Mouse (Mus musculus): ENCODE measurements at regions not wholly inside any gene's neighbourhood (a gene's known extent, or its start where the extent isn't known, plus 50 kb on each side); places are given as distances from the start of the nearest gene placed in this dataset.

- intact Hi-C loops (cut with DNase I; ENCODE audit: low total_unique reads): no loop called here
- DNase-seq: peak; percentile 55
Measured at GRCm38 (mm10) chr1:159034952-159035351, 54.7 kb upstream of the Pappa2 start.

DNA sequence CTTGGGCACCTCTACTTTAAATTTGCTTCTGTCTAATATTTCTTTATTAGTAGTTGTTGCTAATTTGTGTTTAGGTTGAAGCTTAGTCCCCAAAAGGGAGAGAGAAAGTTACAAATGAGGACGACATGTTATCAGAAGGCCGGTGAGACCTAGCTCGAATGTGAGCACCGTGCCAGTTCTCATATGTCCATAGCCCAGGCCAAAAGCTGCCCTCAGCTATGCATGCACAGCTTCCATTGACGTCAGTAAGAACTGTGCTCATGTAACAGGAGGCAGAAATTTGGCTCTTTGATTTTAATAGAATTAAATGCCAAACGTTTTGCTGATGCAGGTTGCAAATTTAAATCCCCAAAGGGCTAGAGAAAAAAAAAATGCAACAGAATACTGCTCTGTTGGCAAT is 56.1 kb upstream of the Pappa2 start:
- intact Hi-C loops (cut with DNase I; ENCODE audit: low total_unique reads): no loop called here
- no peak for DNase-seq

DNA sequence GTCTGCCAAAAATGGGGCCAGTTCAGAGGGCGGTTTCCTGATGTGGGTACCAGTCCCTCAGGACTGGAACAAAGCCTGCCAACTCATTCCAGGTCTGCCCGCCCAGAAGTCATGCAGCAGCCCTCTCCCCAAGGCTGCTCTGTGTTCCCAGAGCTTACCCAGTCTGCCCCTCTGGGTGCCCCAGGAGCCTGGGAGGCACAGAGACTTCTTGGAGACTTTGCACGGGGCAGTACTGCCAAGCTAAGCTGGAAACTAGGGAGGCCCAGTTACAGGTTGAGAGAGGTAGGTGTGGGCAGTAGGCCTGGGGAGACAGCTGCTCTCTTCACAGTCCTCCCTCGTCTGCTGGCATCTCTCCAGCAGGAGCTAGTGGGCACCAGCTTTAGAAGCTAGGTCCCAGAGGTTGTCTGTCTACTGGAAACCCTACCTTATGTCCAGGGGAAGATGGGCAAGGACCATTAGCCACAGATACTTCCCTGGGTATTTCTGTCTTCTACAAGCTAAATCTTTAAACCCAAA is 65.6 kb upstream of the Pappa2 start:
- DNase-seq: peak; percentile 6
- intact Hi-C loops (cut with DNase I; ENCODE audit: low total_unique reads): no loop called here

GRCm38 (mm10) chr1:159065024-159065423 is 84.7 kb upstream of the Pappa2 start:
- DNase-seq: no peak
- intact Hi-C loops (cut with DNase I; ENCODE audit: low total_unique reads): no loop called here

DNA sequence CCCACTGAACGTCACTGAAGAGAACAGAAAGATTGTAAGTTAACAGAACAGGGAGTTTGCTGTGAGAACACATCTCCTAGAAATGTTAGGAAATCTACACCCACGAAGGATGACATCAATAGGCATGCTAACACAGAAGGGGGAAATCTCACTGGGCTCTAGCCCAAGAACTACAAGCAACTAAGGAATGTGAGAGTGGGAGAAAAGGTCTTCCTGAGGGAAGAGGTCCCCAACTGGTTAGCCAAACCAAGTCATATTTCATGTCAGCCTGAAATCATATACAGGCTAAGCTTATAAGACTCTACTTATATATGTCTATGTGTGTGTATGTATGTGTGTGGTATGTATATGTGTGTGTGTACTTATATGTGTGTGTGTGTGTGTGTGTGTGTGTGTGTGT is 118.9 kb upstream of the Pappa2 start:
- no peak for DNase-seq
- intact Hi-C loops (cut with DNase I; ENCODE audit: low total_unique reads): no loop called here

DNA sequence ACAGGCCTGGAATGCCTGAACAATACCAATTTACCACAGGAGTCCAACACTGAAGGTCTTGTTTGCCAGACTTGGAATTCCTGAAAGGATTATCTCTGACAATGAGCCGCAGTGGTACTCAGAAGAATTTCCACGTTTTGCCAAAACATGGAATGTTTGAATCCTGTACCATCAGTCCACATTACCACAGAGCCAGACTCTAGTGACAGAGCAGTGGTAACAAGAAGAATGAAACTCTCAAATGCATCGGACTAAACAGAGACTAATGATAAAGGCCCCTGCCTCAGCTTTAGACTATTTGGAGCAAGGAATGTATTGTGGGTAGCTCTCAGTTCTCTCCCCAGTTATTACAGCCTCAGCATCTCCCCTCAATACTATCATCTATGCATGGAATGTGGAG is 109.9 kb upstream of the Cop1 start:
- intact Hi-C loops (cut with DNase I; ENCODE audit: low total_unique reads): no loop called here
- no peak for DNase-seq

DNA sequence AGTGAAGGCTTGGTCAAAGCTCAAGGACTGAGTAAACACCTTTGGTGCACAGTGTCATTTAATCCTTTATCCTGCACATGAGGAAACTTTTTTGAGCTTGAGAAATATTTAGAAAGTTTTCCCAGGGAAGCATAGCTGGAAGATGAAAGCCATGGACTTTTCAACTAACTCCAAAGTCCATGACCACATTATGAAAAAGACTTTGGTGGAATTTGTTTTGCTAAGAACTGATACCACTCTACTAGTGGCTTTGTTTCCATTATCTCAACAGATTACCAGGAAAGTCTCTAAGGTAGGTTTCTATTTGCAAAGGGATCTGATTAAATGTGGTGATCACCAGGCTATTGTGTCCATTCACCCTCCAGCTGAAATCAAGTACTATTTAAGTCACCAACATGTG is 107.2 kb upstream of the Cop1 start:
- intact Hi-C loops (cut with DNase I; ENCODE audit: low total_unique reads): no loop called here
- no peak for DNase-seq

DNA sequence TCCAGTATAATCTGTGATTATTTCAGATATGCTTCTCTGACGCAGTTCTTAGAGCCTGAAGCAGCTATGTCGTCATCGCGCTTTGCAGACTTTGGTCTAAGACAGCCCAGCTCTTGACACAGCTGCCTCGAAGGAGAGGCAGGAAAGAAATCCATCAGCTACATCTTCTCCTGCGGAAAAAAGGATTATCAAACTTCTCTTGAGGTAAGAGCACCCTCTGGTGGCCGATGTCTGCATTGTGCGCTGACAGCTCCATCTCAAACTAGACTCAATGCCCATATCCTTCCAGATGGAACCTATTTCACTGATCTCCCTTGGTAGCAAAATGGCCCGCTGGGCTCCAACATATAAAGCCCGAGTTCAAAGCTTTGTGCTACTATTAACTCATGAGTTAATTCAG is 96.8 kb upstream of the Cop1 start:
- intact Hi-C loops (cut with DNase I; ENCODE audit: low total_unique reads): loop anchor here (10.0 kb wide), 1 partner anchor 170 kb away; no protein-coding TSS in a partner anchor
- DNase-seq: peak; percentile 57

DNA sequence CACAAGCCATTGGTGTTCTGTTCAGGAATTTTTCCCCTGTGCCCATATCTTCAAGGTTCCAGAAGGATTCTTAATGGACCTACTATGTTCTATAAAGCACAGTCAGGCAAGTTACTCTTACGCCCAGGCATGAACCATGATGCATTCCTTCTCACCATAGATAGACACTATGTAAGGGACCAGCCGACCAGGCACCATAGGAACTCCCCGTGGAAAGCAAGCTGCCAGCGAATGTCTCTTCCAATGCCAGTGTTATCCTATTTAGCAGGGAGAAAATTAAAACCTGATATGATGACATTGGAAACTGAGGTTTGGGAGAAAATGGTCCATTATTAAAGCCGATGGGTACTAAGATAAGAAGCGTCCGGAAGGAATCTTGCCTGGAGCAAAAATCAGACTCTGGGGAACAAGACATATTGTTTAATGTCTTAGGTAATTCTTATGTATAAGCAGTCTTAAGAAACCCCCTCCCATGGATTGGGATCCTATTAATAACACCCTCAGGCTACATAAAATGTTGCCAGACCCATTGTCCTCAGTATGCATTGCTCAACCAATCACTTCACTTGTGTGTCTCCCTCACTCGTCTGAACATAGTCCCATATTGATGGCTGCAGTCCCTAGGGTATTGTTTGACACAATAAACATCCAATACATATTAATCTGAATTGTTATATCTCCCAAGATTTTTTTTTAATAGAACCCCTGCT is 84.2 kb upstream of the Cop1 start:
- intact Hi-C loops (cut with DNase I; ENCODE audit: low total_unique reads): no loop called here
- no peak for DNase-seq

- intact Hi-C loops (cut with DNase I; ENCODE audit: low total_unique reads): no loop called here
- no peak for DNase-seq
Measured at GRCm38 (mm10) chr1:159148498-159149187, 83.5 kb upstream of the Cop1 start.

DNA sequence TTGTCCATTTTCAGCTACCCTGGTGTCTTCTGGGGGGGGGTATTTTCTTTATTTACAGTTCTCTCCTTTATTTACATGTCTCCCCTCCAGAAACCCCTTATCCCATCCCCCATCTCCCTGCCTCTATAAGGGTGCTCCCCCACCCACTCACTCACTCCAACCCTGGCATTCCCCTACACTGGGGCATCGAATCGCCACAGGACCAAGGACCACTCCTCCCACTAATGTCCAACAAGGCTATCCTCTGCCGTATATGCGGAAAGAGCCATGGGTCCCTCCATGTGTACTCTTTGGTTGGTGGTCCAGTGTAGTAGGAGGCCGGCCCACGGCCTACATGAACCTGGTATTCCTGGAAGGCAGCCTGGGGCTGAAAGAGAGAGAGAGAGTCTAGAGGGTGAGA is 82.9 kb upstream of the Cop1 start:
- intact Hi-C loops (cut with DNase I; ENCODE audit: low total_unique reads): no loop called here
- DNase-seq: no peak

DNA sequence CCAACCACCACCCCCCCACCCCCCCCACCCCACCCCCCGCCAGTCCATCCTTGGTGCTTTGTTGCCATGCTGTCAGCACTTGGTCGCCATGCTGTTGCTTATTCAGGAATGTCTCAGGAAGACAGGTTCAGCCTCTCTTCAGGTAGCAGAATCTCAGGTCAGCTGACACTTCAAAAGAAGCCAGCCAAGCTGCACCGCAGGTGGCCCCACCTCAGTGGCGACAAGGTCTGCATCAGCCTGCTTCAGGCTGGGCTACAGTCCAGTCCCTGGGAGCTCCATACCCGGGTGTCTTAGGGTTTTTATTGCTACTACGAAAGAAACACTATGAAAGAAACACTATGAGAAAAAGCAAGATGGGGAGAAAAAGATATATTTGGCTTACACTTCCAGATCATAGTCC is 82.4 kb upstream of the Cop1 start:
- no peak for DNase-seq
- intact Hi-C loops (cut with DNase I; ENCODE audit: low total_unique reads): no loop called here

GRCm38 (mm10) chr1:159150351-159150750 is 81.8 kb upstream of the Cop1 start:
- intact Hi-C loops (cut with DNase I; ENCODE audit: low total_unique reads): no loop called here
- DNase-seq: no peak

DNA sequence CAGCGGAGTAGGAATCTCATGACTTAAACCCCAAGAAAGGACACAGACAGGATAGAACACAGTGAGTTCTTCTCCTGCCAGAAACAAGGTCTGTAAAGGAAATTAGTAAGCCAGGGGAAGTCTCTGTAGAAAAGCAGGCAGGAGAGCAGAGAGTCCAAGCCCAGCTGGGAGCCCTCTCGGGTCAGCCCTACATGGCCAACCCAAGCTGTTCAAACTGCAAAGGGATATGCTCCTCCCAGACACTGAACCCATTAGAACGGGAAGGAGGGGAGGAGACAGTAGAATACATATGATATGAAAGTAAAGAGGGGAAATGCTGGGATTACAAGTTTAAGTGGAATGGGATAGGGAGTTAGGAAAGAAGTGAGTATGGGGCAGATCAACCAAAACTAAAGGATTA is 75.7 kb upstream of the Cop1 start:
- no peak for DNase-seq
- intact Hi-C loops (cut with DNase I; ENCODE audit: low total_unique reads): no loop called here

DNA sequence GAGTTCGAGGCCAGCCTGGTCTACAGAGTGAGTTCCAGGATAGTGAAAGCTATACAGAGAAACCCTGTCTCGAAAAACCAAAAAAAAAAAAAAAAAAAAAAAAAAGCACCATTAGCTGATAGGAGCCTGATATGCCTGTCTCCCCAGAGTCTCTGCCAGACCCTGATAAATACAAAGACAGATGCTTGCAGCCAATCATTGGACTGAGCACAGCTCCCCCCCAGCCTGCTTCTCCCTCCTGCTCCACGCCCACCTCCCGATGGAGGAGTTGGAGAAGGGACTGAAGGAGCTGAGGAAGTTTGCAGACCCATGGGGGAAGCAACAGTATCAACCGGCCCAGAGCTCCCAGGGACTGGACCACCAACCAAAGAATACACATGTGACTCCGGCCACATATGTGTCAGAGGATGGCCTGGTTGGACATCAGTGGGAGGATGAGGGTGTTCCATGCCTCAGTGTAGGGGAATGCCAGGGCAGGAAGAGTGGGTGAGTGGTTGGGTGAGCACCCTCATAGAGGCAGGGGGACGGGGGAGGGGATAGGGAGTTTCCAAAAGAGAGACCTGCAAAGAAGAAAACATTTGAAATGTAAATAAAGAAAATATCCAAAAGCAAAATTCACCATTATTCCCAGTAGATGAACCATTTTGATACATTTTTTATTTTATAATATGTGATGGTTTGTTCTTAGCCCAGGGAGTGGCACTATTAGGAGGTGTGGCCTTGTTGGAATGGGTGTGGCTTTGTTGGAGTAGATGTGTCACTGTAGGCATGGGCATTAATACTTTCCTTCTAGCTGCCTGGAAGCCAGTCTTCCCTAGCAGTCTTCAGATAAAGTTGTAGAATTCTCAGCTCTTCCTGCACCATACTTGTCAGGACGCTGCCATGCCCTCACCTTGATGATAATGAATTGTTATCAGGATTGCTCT is 71.8 kb upstream of the Cop1 start:
- DNase-seq: no peak
- intact Hi-C loops (cut with DNase I; ENCODE audit: low total_unique reads): no loop called here

- intact Hi-C loops (cut with DNase I; ENCODE audit: low total_unique reads): no loop called here
- no peak for DNase-seq
Measured at GRCm38 (mm10) chr1:159163113-159163885, 68.8 kb upstream of the Cop1 start.

DNA sequence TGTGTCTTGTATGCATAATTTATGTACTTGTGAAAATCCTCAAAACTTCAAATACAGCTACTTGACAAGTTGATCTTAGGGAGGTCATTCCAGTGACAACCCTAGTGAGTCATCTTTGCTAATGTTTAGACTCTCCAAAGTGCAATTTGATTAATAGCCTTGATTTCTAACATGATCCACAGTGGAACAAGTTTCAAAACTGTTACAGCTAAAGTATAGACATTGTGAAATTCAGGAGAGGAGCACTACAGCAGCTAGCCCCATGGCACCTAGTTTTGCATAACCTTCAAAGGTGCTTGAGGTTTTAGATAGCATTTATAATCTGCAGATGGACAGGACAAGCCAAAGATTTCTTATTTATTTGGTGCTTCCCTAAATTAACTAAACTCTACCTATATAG is 50.1 kb upstream of the Cop1 start:
- intact Hi-C loops (cut with DNase I; ENCODE audit: low total_unique reads): no loop called here

More for the DNA sequence above, 50.1 kb upstream of the Cop1 start:
- DNase-seq: no peak

Measured in gastrocnemius, postnatal 14 days (tissue).